Mouse (Mus musculus): ENCODE measurements at regions not wholly inside any gene's neighbourhood (a gene's known extent, or its start where the extent isn't known, plus 50 kb on each side); places are given as distances from the start of the nearest gene placed in this dataset.

GRCm38 (mm10) chr4:150775695-150776521 is 77.8 kb upstream of the Errfi1 start:
- TF ChIP-seq GATA4 (IDR thresholded peaks at IDR 0.05; ENCODE audit: insufficient replicate concordance, low read length): no peak

- no peak for TF ChIP-seq GATA4 (IDR thresholded peaks at IDR 0.05; ENCODE audit: insufficient replicate concordance, low read length)
Measured at GRCm38 (mm10) chr4:150775281-150775680, 78.4 kb upstream of the Errfi1 start.

GRCm38 (mm10) chr4:150774289-150774914 is 79.3 kb upstream of the Errfi1 start:
- no peak for TF ChIP-seq GATA4 (IDR thresholded peaks at IDR 0.05; ENCODE audit: insufficient replicate concordance, low read length)

- TF ChIP-seq GATA4 (IDR thresholded peaks at IDR 0.05; ENCODE audit: insufficient replicate concordance, low read length): no peak
Measured at GRCm38 (mm10) chr4:150771922-150772651, 81.6 kb upstream of the Errfi1 start.

- no peak for TF ChIP-seq GATA4 (IDR thresholded peaks at IDR 0.05; ENCODE audit: insufficient replicate concordance, low read length)
Measured at GRCm38 (mm10) chr4:150771469-150771868, 82.2 kb upstream of the Errfi1 start.

GRCm38 (mm10) chr4:150769043-150769442 is 84.7 kb upstream of the Errfi1 start:
- no peak for TF ChIP-seq GATA4 (IDR thresholded peaks at IDR 0.05; ENCODE audit: insufficient replicate concordance, low read length)

- no peak for TF ChIP-seq GATA4 (IDR thresholded peaks at IDR 0.05; ENCODE audit: insufficient replicate concordance, low read length)
Measured at GRCm38 (mm10) chr4:150758467-150759237, 95.1 kb upstream of the Errfi1 start.

GRCm38 (mm10) chr4:150757815-150758426 is 95.8 kb upstream of the Errfi1 start:
- TF ChIP-seq GATA4 (IDR thresholded peaks at IDR 0.05; ENCODE audit: insufficient replicate concordance, low read length): no peak

GRCm38 (mm10) chr4:150757291-150757741 is 96.4 kb upstream of the Errfi1 start:
- no peak for TF ChIP-seq GATA4 (IDR thresholded peaks at IDR 0.05; ENCODE audit: insufficient replicate concordance, low read length)

- TF ChIP-seq GATA4 (IDR thresholded peaks at IDR 0.05; ENCODE audit: insufficient replicate concordance, low read length): no peak
Measured at GRCm38 (mm10) chr4:150755446-150755845, 98.3 kb upstream of the Errfi1 start.

GRCm38 (mm10) chr4:150752151-150752550 is 100.2 kb upstream of the Slc45a1 start:
- TF ChIP-seq GATA4 (IDR thresholded peaks at IDR 0.05; ENCODE audit: insufficient replicate concordance, low read length): no peak

GRCm38 (mm10) chr4:150750445-150751213 is 98.7 kb upstream of the Slc45a1 start:
- no peak for TF ChIP-seq GATA4 (IDR thresholded peaks at IDR 0.05; ENCODE audit: insufficient replicate concordance, low read length)

- no peak for TF ChIP-seq GATA4 (IDR thresholded peaks at IDR 0.05; ENCODE audit: insufficient replicate concordance, low read length)
Measured at GRCm38 (mm10) chr4:150749066-150749465, 97.1 kb upstream of the Slc45a1 start.
